Mouse (Mus musculus) large intestine, adult 2 months (tissue): Measurements from ENCODE around the gene B3galt5. TPM values are rescaled to one million over a fixed set of nuclear protein-coding genes. Genes with fewer than 3 reads are reported as not detected.

ENCODE experiments used
- DNase-seq: peaks from one replicate; pipeline ENCODE4 v3.0.0-alpha.2; 2012; ENCODE audit warnings: low read depth, low spot score
- WGBS: fragments of 180-500 bp; shearing (Covaris S2); methylation state at CpG from one replicate; pipeline ENCODE4 v1.1.7; 2018; 5-methylcytosine and 5-hydroxymethylcytosine counted together
- polyA plus RNA-seq: library from polyadenylated mRNA; depleted of rRNA; stranded (reverse); fragments of >200 nt; gene quantifications from 2 replicates; pipeline ENCODE4 v1.2.3, GENCODE M21; 2012; rRNA removed

B3galt5 gene
- polyA plus RNA-seq: 2.4 and 5.8 TPM in 2 replicates

- 77% methylated on average over 17 of the region's 17 CpGs for WGBS
- no peak for DNase-seq
Measured at GRCm38 (mm10) chr16:96235366-96235970, at the start of gene B3galt5. Gene B3galt5, plus strand, starts transcription at chr16:96235801.

- 90% methylated on average over 5 of the region's 5 CpGs for WGBS
- DNase-seq: no peak
Measured at GRCm38 (mm10) chr16:96187619-96188018, 48.0 kb upstream of the B3galt5 start.

- DNase-seq: peak; percentile 97
- under 1% methylated on average over 75 of the region's 77 CpGs for WGBS
Measured at GRCm38 (mm10) chr16:96191531-96192506, 43.8 kb upstream of the B3galt5 start, which contains the start of gene Lca5l. Gene Lca5l, minus strand, starts transcription at chr16:96192271.

- DNase-seq: peak; percentile 66
- 1% methylated on average over 20 of the region's 20 CpGs for WGBS
Measured at GRCm38 (mm10) chr16:96199913-96200701, 35.5 kb upstream of the B3galt5 start, which contains the start of gene Sh3bgr. Gene Sh3bgr, plus strand, starts transcription at chr16:96200450.

- 37% methylated on average over 9 of the region's 9 CpGs for WGBS
- no peak for DNase-seq
Measured at GRCm38 (mm10) chr16:96200702-96201028, 34.9 kb upstream of the B3galt5 start.

GRCm38 (mm10) chr16:96201485-96202232 lies 33.9 kb upstream of the B3galt5 start:
- WGBS: 50% methylated on average over 11 of the region's 11 CpGs
- no peak for DNase-seq

- no peak for DNase-seq
- WGBS: 88% methylated on average over 10 of the region's 10 CpGs
Measured at GRCm38 (mm10) chr16:96209789-96210188, 25.8 kb upstream of the B3galt5 start.

- WGBS: 84% methylated on average over 7 of the region's 7 CpGs
- DNase-seq: no peak
Measured at GRCm38 (mm10) chr16:96210856-96211255, 24.7 kb upstream of the B3galt5 start.

GRCm38 (mm10) chr16:96213027-96213426 lies 22.6 kb upstream of the B3galt5 start:
- no peak for DNase-seq
- 96% methylated on average over 4 of the region's 4 CpGs for WGBS

- WGBS: 54% methylated on average over 5 of the region's 5 CpGs
- DNase-seq: no peak
Measured at GRCm38 (mm10) chr16:96221491-96221890, 14.1 kb upstream of the B3galt5 start.

- WGBS: 77% methylated on average over 3 of the region's 3 CpGs
- DNase-seq: no peak
Measured at GRCm38 (mm10) chr16:96221959-96222358, 13.6 kb upstream of the B3galt5 start.

- 67% methylated on average over 1 of the region's 1 CpGs for WGBS
- no peak for DNase-seq
Measured at GRCm38 (mm10) chr16:96222452-96222851, 13.1 kb upstream of the B3galt5 start.

GRCm38 (mm10) chr16:96228438-96228837 lies 7.2 kb upstream of the B3galt5 start:
- DNase-seq: no peak
- WGBS: 27% methylated on average over 13 of the region's 13 CpGs

GRCm38 (mm10) chr16:96229044-96229555 lies 6.5 kb upstream of the B3galt5 start:
- 75% methylated on average over 8 of the region's 8 CpGs for WGBS
- DNase-seq: no peak

GRCm38 (mm10) chr16:96230411-96230810 lies 5.2 kb upstream of the B3galt5 start:
- WGBS: 30% methylated on average over 11 of the region's 11 CpGs
- DNase-seq: peak; percentile 67

GRCm38 (mm10) chr16:96231251-96231650 lies 4.3 kb upstream of the B3galt5 start:
- 95% methylated on average over 4 of the region's 4 CpGs for WGBS
- no peak for DNase-seq

GRCm38 (mm10) chr16:96231974-96232373 lies 3.6 kb upstream of the B3galt5 start:
- WGBS: 90% methylated on average over 8 of the region's 8 CpGs
- DNase-seq: no peak

GRCm38 (mm10) chr16:96233996-96234395 lies 1.6 kb upstream of the B3galt5 start:
- 91% methylated on average over 8 of the region's 8 CpGs for WGBS
- no peak for DNase-seq

- 85% methylated on average over 6 of the region's 6 CpGs for WGBS
- no peak for DNase-seq
Measured at GRCm38 (mm10) chr16:96244496-96244895, 8.9 kb downstream of the B3galt5 start.
